Mouse (Mus musculus) neutrophil, adult 59 days (primary cell): ENCODE measurements around the gene H2-Aa. TPM values are rescaled to one million over a fixed set of nuclear protein-coding genes. Genes with fewer than 3 reads are reported as not detected.

ENCODE experiments used
- total RNA-seq, 2 experiments: library from RNA; stranded (reverse); gene quantifications; 1 replicate in 1 of 2; 2 replicates in 1 of 2; pipeline ENCODE4 v1.2.4; 2023

Gene H2-Aa
- total RNA-seq: 10 to 100 TPM; 40.3 to 76.5 TPM

GRCm38 (mm10) chr17:34287648-34288047 lies at the start of gene H2-Aa:
TSS of gene H2-Aa (minus strand) at chr17:34287823.

GRCm38 (mm10) chr17:34325436-34325835 lies 37.8 kb upstream of the H2-Aa start, which contains the start of gene H2-Eb2:
TSS of gene H2-Eb2 (plus strand) at chr17:34325665.

GRCm38 (mm10) chr17:34305380-34306030 lies 17.9 kb upstream of the H2-Aa start, which contains the start of gene H2-Eb1:
TSS of gene H2-Eb1 (plus strand) at chr17:34305867.

GRCm38 (mm10) chr17:34257594-34258375 lies 29.8 kb downstream of the H2-Aa start, which contains the start of gene H2-Ab1:
TSS of gene H2-Ab1 (plus strand) at chr17:34257689.

GRCm38 (mm10) chr17:34238706-34239105 lies 48.9 kb downstream of the H2-Aa start, which contains the start of gene H2-Ob:
TSS of gene H2-Ob (plus strand) at chr17:34238903.

Other genes starting within 250 kb of the H2-Aa start
- 1 to 10 TPM; 4.2 to 7.9 TPM for gene Col11a2, start 248.4 kb downstream of the H2-Aa start, total RNA-seq
- 1 to 10 TPM; 1.5 to 1.8 TPM for gene H2-Oa, start 195.5 kb downstream of the H2-Aa start, total RNA-seq
- gene H2-DMa, start 168.3 kb downstream of the H2-Aa start, total RNA-seq: 10 to 100 TPM; 52.3 to 73.6 TPM
- 100 to 1,000 TPM; 173 to 194 TPM for gene Brd2, start 165.2 kb downstream of the H2-Aa start, total RNA-seq
- 10 to 100 TPM; 23.5 to 25.0 TPM for gene H2-DMb2, start 144.5 kb downstream of the H2-Aa start, total RNA-seq
- gene H2-DMb1, start 134.8 kb downstream of the H2-Aa start, total RNA-seq: 10 to 100 TPM; 34.0 to 36.4 TPM
- gene Tap1, start 100.3 kb downstream of the H2-Aa start, total RNA-seq: 10 to 100 TPM; 52.6 to 57.7 TPM
- gene Psmb9, start 100.1 kb downstream of the H2-Aa start, total RNA-seq: 10 to 100 TPM; 87.2 to 92.0 TPM
- gene Psmb8, start 90.1 kb downstream of the H2-Aa start, total RNA-seq: 100 to 1,000 TPM in 1 of 2 experiments, 10 to 100 TPM in 1; 99.8 to 111 TPM
- 10 to 100 TPM; 71.9 to 84.9 TPM for gene Tap2, start 84.3 kb downstream of the H2-Aa start, total RNA-seq
- 1 to 10 TPM; 2.9 to 3.4 TPM for gene H2-Ob, start 48.9 kb downstream of the H2-Aa start, total RNA-seq
- 10 to 100 TPM; 45.1 to 87.0 TPM for gene H2-Ab1, start 30.1 kb downstream of the H2-Aa start, total RNA-seq
- gene H2-Eb1, start 18.0 kb upstream of the H2-Aa start, total RNA-seq: 10 to 100 TPM; 19.5 to 42.5 TPM
- gene H2-Eb2, start 37.8 kb upstream of the H2-Aa start, total RNA-seq: under 1 TPM; 0.09 to 0.13 TPM
- 1 to 10 TPM; 3.3 TPM for gene Btnl2, start 67.0 kb upstream of the H2-Aa start, total RNA-seq
- gene Btnl1, start 89.3 kb upstream of the H2-Aa start, total RNA-seq: not detected
- under 1 TPM; 0.57 to 0.69 TPM for gene BC051142, start 111.0 kb upstream of the H2-Aa start, total RNA-seq
- not detected for gene Btnl4, start 189.5 kb upstream of the H2-Aa start, total RNA-seq
- not detected for gene Btnl6, start 229.5 kb upstream of the H2-Aa start, total RNA-seq